Mouse (Mus musculus): ENCODE measurements around the gene AC140267.1. TPM values are rescaled to one million over a fixed set of nuclear protein-coding genes. Genes with fewer than 3 reads are reported as not detected.

AC140267.1 gene
- polyA plus RNA-seq, 1 experiment from 2014 or later = not detected

DNA sequence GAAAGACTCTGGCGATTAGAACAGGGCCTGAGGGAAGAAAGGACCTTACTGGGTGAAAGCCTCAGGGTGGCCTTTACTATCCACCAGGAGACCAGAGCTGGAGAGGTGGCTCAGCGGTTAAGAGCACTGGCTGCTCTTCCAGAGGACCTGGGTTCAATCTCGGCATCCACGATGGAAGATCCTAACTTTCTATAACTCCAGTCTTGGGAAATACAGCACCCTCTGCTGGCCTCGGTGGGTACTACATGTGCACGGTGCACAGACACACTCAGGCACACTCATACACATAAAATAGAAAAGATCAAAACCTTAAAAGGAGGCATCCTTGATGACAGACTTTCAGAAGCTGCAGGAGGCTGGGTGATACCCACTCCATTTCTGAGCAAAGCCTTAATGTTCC, 45.0 kb downstream of the AC140267.1 start:
- H3K4me1 ChIP-seq (ENCODE audit: insufficient read depth) = no peaks in the 10 kb centered on the region
- WGBS = 23% methylated on average over 6 of the region's 6 CpGs
- no peaks in the 10 kb centered on the region for H3K36me3 ChIP-seq (ENCODE audit: insufficient read depth)
- H3K27ac ChIP-seq (ENCODE audit: low read depth) = no peak overlapping the region
- H3K27me3 ChIP-seq (ENCODE audit: insufficient read depth, low read length) = peaks cover 9% of the 10 kb centered on the region; the same call in 1 of the 2 replicates
- no peak overlapping the region for H3K4me3 ChIP-seq (ENCODE audit: low read depth, low read length)
- no peaks in the 10 kb centered on the region for H3K9me3 ChIP-seq (ENCODE audit: low read depth, low read length)
- no peak overlapping the region for H3K9ac ChIP-seq
- TF ChIP-seq CTCF (IDR thresholded peaks at IDR 0.05; ENCODE audit: low read depth) = peak; percentile 77
- H3K4me2 ChIP-seq = no peak overlapping the region
- ATAC-seq (ENCODE audit: insufficient read depth) (no peak), DNase-seq (peak; percentile 69)

Other genes starting within 250 kb of the AC140267.1 start
- gene Pdgfb, start 220.9 kb upstream of the AC140267.1 start, polyA plus RNA-seq (2014; fragmentation: Nextera tagmentation; extraction: Ambion mirVana) = 11.6 and 13.0 TPM in 2 replicates
- 14.7 and 14.9 TPM in 2 replicates for gene Syngr1, start 144.5 kb upstream of the AC140267.1 start, polyA plus RNA-seq (2014; fragmentation: Nextera tagmentation; extraction: Ambion mirVana)
- 1,315 and 1,365 TPM in 2 replicates for gene Rpl3, start 144.0 kb upstream of the AC140267.1 start, polyA plus RNA-seq (2014; fragmentation: Nextera tagmentation; extraction: Ambion mirVana)
- gene Tab1, start 102.7 kb upstream of the AC140267.1 start, polyA plus RNA-seq (2014; fragmentation: Nextera tagmentation; extraction: Ambion mirVana) = 32.5 and 34.2 TPM in 2 replicates
- gene Mgat3, start 62.1 kb upstream of the AC140267.1 start, polyA plus RNA-seq (2014; fragmentation: Nextera tagmentation; extraction: Ambion mirVana) = 6.1 and 7.7 TPM in 2 replicates
- 31.7 and 32.9 TPM in 2 replicates for gene Mief1, start 1.8 kb upstream of the AC140267.1 start, polyA plus RNA-seq (2014; fragmentation: Nextera tagmentation; extraction: Ambion mirVana)
- 115 and 136 TPM in 2 replicates for gene Atf4, start 19.3 kb downstream of the AC140267.1 start, polyA plus RNA-seq (2014; fragmentation: Nextera tagmentation; extraction: Ambion mirVana)
- 56.4 and 61.0 TPM in 2 replicates for gene Rps19bp1, start 28.5 kb downstream of the AC140267.1 start, polyA plus RNA-seq (2014; fragmentation: Nextera tagmentation; extraction: Ambion mirVana)
- gene Cacna1i, start 51.4 kb downstream of the AC140267.1 start, polyA plus RNA-seq (2014; fragmentation: Nextera tagmentation; extraction: Ambion mirVana) = not detected in 2 replicates